Mouse (Mus musculus): Measurements from ENCODE around the gene Hspbp1. TPM values are rescaled to one million over a fixed set of nuclear protein-coding genes. Genes with fewer than 3 reads are reported as not detected.

Hspbp1 gene
- polyA plus RNA-seq, 1 experiment: 39.4 TPM

DNA sequence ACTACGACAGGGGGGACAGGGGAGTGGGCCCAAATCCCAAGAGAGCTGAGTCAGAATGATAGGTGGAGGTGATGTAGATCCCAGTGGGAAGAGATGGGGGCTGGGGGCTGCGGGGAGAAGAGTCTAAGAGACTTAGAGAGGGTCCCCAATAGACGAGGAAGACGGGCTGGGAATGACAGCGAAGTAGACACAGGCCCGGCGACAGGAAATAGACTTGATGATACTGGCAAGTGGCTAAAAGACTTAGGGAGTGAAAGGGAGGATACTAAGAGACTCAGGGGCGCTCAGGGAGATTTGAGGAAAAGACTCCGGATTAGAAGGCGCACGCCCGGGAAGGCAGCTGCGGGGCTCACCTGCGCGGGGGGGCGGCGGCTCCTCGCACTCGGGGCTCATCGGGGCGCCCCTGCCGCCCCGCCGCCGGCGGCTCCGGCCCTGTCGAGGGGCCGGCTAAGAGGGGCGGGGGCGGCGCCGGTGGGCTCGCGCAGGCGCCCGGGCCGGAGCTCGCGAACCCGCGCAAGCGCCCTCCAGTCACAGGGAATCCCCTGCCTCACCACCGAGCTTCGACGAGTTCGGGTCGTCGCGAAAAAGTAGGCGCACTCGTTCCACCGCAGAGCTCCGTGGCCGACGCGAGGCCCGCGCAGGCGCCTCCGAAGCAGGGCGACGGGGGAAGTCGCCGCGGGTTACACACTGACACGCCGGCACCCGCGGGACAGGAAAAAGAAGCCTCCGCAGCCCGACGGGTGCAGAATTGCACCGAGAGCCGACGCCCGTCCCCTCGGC lies 26.6 kb downstream of the Hspbp1 start:
- no peaks in the 10 kb centered on the region for H3K36me3 ChIP-seq (ENCODE audit: control insufficient read depth, insufficient read depth, low read length)
- WGBS: under 1% methylated on average over 78 of the region's 78 CpGs
- H3K27me3 ChIP-seq (replicated peaks; ENCODE audit: control insufficient read depth, insufficient read depth, low read length): no peaks in the 10 kb centered on the region
- H3K4me1 ChIP-seq (ENCODE audit: control insufficient read depth, insufficient read depth, low read length): peaks cover 24% of the 10 kb centered on the region
- peak; percentile 14 for DNase-seq
- peak overlapping the region; percentile 93 for H3K27ac ChIP-seq (ENCODE audit: insufficient read depth, low read depth, low read length)
- H3K4me3 ChIP-seq (ENCODE audit: insufficient read depth, low read depth, low read length): peak overlapping the region; percentile 88
- TF ChIP-seq POLR2A (IDR thresholded peaks at IDR 0.05; ENCODE audit: low read depth, low read length): no peak
- no peak for TF ChIP-seq CTCF (conservative IDR thresholded peaks at IDR 0.05; ENCODE audit: insufficient read depth, insufficient read length, low read depth, low read length)

DNA sequence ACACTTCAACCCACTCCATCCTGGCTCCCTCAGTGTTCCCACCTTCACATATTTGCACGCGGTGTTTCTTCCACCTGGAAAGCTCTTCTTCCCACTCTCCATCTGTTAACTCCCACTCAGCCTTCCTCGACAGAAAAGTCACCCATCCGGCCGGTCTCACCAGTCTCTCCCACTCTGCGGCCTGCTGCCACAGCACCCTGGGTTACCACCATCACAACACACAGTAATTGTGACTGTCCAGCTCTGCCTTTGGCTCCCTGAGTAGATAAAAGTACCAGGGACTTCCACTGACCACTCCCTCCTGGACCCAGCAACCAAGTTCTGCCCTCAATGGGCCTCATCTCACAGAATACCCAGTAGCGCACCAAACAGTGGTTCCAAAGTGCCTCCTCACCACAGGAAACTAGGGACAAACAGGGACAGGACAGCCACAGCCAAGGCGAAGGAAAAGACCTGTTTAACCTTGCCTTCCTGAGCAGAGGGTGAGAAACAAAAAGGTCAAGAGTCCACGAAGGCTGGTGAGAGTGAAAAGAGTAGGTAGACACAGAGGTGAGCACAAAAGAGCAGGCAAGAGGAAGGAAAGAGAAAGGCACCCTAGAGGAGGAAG lies 27.2 kb downstream of the Hspbp1 start:
- Histone ChIP-seq H3K27ac (ENCODE audit: insufficient read depth, low read depth, low read length) (peak overlapping the region; percentile 93), H3K27me3 (replicated peaks; ENCODE audit: control insufficient read depth, insufficient read depth, low read length) (no peaks in the 10 kb centered on the region), H3K4me1 (ENCODE audit: control insufficient read depth, insufficient read depth, low read length) (peaks cover 28% of the 10 kb centered on the region), H3K36me3 (ENCODE audit: control insufficient read depth, insufficient read depth, low read length) (no peaks in the 10 kb centered on the region), H3K4me3 (ENCODE audit: insufficient read depth, low read depth, low read length) (peak overlapping the region; percentile 88)
- peak; percentile 65 for DNase-seq
- TF ChIP-seq CTCF (conservative IDR thresholded peaks at IDR 0.05; ENCODE audit: insufficient read depth, insufficient read length, low read depth, low read length): no peak
- TF ChIP-seq POLR2A (IDR thresholded peaks at IDR 0.05; ENCODE audit: low read depth, low read length): no peak
- WGBS: 12% methylated on average over 9 of the region's 9 CpGs

DNA sequence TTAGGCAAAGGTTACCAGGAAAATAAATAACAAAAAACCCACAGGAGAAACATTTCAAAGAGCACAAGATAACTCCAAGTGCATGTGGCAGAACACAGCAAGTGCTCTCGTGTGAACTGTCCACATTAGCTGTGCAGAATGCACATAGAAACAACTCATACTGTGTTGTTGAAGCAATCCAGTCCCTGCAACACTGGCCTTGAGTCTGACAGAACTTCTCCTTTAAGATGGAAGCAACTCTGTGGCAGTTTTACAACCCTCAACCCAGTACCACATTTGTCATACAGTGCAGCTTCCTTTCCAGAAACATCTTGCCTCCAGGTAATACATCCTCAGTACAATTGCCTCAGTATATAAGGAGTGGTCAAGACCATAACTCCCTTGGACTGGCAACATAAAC lies 28.1 kb downstream of the Hspbp1 start:
- H3K27me3 ChIP-seq (replicated peaks; ENCODE audit: control insufficient read depth, insufficient read depth, low read length): no peaks in the 10 kb centered on the region
- no peak overlapping the region for H3K27ac ChIP-seq (ENCODE audit: insufficient read depth, low read depth, low read length)
- no peak for TF ChIP-seq POLR2A (IDR thresholded peaks at IDR 0.05; ENCODE audit: low read depth, low read length)
- TF ChIP-seq CTCF (conservative IDR thresholded peaks at IDR 0.05; ENCODE audit: insufficient read depth, insufficient read length, low read depth, low read length): no peak
- 5% methylated on average over 1 of the region's 1 CpGs for WGBS
- H3K36me3 ChIP-seq (ENCODE audit: control insufficient read depth, insufficient read depth, low read length): no peaks in the 10 kb centered on the region
- peaks cover 32% of the 10 kb centered on the region for H3K4me1 ChIP-seq (ENCODE audit: control insufficient read depth, insufficient read depth, low read length)
- H3K4me3 ChIP-seq (ENCODE audit: insufficient read depth, low read depth, low read length): no peak overlapping the region
- no peak for DNase-seq

DNA sequence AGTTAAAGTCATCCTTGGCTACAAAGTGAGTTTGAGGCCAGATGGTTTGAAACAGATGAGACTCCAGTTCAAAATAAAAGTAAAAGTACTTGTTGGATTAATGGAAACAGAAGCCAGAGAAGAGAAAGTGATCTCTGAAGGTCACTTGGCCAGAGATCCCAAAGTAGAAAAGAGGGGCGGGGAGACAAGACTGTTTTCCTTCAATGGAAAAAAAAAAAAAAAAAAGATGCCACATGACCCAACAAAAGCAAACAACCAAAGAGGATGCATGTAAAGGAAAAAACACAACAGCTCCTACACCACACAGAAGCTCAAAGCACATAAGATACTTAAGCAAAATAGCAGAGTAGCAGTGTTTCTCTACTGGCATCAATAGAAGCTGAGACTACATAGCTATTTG lies 29.0 kb downstream of the Hspbp1 start:
- TF ChIP-seq POLR2A (IDR thresholded peaks at IDR 0.05; ENCODE audit: low read depth, low read length) (no peak), CTCF (conservative IDR thresholded peaks at IDR 0.05; ENCODE audit: insufficient read depth, insufficient read length, low read depth, low read length) (no peak)
- H3K27ac ChIP-seq (ENCODE audit: insufficient read depth, low read depth, low read length): peak overlapping the region; percentile 27; the same call in 1 of the 2 replicates
- DNase-seq: peak; percentile 24

DNA sequence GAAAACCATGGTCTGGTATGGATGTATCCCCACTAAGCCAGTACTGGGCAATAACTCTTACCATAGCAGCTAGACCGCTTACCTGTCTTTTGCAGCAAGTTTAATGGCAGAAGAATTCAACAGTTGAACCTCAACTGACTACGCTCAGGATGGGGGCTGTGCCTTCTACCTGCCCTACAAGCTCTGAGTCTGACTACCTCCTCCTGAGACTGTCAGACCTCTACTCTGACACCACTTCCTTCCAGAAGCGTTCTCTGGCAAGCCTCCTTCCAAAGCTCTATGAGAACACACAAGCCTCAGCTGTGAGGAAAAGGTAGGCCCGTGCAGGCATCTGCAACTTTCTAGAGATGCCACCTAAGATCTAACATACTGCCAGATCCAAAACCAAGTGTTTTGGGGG lies 29.5 kb downstream of the Hspbp1 start:
- Histone ChIP-seq H3K4me3 (ENCODE audit: insufficient read depth, low read depth, low read length) (no peak overlapping the region), H3K27me3 (replicated peaks; ENCODE audit: control insufficient read depth, insufficient read depth, low read length) (no peaks in the 10 kb centered on the region), H3K4me1 (ENCODE audit: control insufficient read depth, insufficient read depth, low read length) (peaks cover 39% of the 10 kb centered on the region), H3K36me3 (ENCODE audit: control insufficient read depth, insufficient read depth, low read length) (no peaks in the 10 kb centered on the region), H3K27ac (ENCODE audit: insufficient read depth, low read depth, low read length) (no peak overlapping the region)
- no peak for TF ChIP-seq POLR2A (IDR thresholded peaks at IDR 0.05; ENCODE audit: low read depth, low read length)
- TF ChIP-seq CTCF (conservative IDR thresholded peaks at IDR 0.05; ENCODE audit: insufficient read depth, insufficient read length, low read depth, low read length): no peak
- 66% methylated on average over 4 of the region's 4 CpGs for WGBS
- no peak for DNase-seq

More for the DNA sequence above, 29.0 kb downstream of the Hspbp1 start:
- WGBS: 38% methylated on average over 1 of the region's 1 CpGs
- Histone ChIP-seq H3K4me1 (ENCODE audit: control insufficient read depth, insufficient read depth, low read length) (peaks cover 39% of the 10 kb centered on the region), H3K36me3 (ENCODE audit: control insufficient read depth, insufficient read depth, low read length) (no peaks in the 10 kb centered on the region), H3K27me3 (replicated peaks; ENCODE audit: control insufficient read depth, insufficient read depth, low read length) (no peaks in the 10 kb centered on the region), H3K4me3 (ENCODE audit: insufficient read depth, low read depth, low read length) (no peak overlapping the region)

DNA sequence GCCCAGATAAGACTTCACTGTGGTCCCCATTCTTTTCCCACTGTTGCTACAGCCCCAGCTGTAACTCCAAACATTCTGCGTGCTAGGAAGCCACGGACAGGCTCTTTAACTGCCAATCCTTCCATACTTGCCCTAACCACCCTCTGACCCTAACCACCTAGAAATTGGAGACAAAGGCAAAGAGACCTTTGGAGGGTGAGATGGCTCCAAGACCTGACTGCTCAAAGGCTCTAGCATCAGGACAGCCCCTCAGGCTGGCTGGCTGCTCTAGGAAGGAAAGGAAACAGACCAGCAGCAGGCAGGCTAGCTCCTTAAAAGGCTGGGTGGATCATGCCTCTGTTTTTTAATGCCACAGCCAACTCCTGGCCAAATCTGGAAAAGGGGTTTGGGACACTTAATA lies 30.6 kb downstream of the Hspbp1 start:
- WGBS: 53% methylated on average over 2 of the region's 2 CpGs

DNA sequence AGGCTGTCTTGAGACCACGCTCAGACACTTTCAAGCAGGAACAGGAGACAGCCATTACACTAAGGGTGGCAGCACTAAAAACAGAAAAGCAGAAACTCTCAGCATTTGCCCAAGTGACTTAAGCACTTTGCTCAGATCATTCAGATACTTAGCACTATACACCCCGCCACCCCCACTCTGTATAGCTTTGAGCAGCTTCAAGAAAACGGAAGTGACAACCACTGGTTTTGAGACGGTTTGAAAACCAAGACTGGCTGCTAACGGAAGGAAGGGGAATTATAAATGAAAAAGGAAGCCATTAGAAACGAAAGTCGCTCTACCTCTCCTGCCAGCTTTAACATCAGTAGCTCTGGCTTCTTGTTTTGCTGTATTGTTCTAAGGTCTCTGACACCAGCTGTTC lies 31.1 kb downstream of the Hspbp1 start:
- H3K27ac ChIP-seq (ENCODE audit: insufficient read depth, low read depth, low read length): peak overlapping the region; percentile 15; the same call in 1 of the 2 replicates
- H3K27me3 ChIP-seq (replicated peaks; ENCODE audit: control insufficient read depth, insufficient read depth, low read length): no peaks in the 10 kb centered on the region
- H3K36me3 ChIP-seq (ENCODE audit: control insufficient read depth, insufficient read depth, low read length): no peaks in the 10 kb centered on the region
- H3K4me3 ChIP-seq (ENCODE audit: insufficient read depth, low read depth, low read length): no peak overlapping the region
- DNase-seq: peak; percentile 38
- 56% methylated on average over 7 of the region's 7 CpGs for WGBS
- H3K4me1 ChIP-seq (ENCODE audit: control insufficient read depth, insufficient read depth, low read length): peaks cover 34% of the 10 kb centered on the region
- TF ChIP-seq CTCF (conservative IDR thresholded peaks at IDR 0.05; ENCODE audit: insufficient read depth, insufficient read length, low read depth, low read length) (no peak), POLR2A (IDR thresholded peaks at IDR 0.05; ENCODE audit: low read depth, low read length) (no peak)

More for the DNA sequence above, 30.6 kb downstream of the Hspbp1 start:
- no peak overlapping the region for H3K4me3 ChIP-seq (ENCODE audit: insufficient read depth, low read depth, low read length)
- no peaks in the 10 kb centered on the region for H3K36me3 ChIP-seq (ENCODE audit: control insufficient read depth, insufficient read depth, low read length)
- no peaks in the 10 kb centered on the region for H3K27me3 ChIP-seq (replicated peaks; ENCODE audit: control insufficient read depth, insufficient read depth, low read length)
- peaks cover 34% of the 10 kb centered on the region for H3K4me1 ChIP-seq (ENCODE audit: control insufficient read depth, insufficient read depth, low read length)
- no peak for DNase-seq
- TF ChIP-seq POLR2A (IDR thresholded peaks at IDR 0.05; ENCODE audit: low read depth, low read length): no peak
- TF ChIP-seq CTCF (conservative IDR thresholded peaks at IDR 0.05; ENCODE audit: insufficient read depth, insufficient read length, low read depth, low read length): no peak
- H3K27ac ChIP-seq (ENCODE audit: insufficient read depth, low read depth, low read length): peak overlapping the region; percentile 15

All from kidney, adult 2 months (tissue).